Mouse (Mus musculus) liver, embryonic 14.5 days (tissue): ENCODE measurements around the gene Ankrd44.

Experiments
- CTCF ChIP-seq: IDR thresholded peaks from 2 replicates; pipeline ENCODE4 v1.5.1; 2016; ENCODE audit warnings: antibody characterized with exemption, low read depth, control low read depth
- EP300 ChIP-seq: IDR thresholded peaks from 2 replicates; pipeline ENCODE4 v1.6.1; 2016; ENCODE audit warnings: antibody characterized with exemption, low read depth

DNA sequence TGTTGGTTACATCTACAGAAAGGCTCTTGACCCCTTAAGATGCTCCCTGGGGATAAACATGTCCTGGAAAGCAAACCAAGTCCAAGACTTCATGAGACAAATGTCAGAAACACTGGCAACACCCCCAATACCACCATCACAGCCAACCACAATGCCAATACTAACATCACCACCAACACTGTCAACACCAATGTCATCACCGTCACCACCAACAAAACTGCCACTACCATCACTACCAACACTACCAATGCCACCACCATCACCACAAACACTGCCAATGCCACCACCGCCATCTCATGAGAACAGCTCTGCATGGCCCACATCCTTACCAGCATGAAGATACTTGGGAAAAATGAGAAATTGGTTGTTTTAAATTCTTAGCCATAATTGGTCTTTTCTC lies 67.3 kb downstream of the Ankrd44 start:
- TF ChIP-seq CTCF (no peak), EP300 (no peak)
